Mouse (Mus musculus) thymus, adult 18-20 months (tissue): Measurements from ENCODE around the gene Hoxa7.

ENCODE experiments used
- DNase-seq, 2 experiments: peaks; one replicate each; pipeline ENCODE4 v3.0.0; 2022; ENCODE audit warnings: mixed read lengths in 2 of 2

Hoxa7 gene

GRCm38 (mm10) chr6:52237346-52238154 lies 15.9 kb upstream of the Hoxa7 start:
- no peak for DNase-seq

DNA sequence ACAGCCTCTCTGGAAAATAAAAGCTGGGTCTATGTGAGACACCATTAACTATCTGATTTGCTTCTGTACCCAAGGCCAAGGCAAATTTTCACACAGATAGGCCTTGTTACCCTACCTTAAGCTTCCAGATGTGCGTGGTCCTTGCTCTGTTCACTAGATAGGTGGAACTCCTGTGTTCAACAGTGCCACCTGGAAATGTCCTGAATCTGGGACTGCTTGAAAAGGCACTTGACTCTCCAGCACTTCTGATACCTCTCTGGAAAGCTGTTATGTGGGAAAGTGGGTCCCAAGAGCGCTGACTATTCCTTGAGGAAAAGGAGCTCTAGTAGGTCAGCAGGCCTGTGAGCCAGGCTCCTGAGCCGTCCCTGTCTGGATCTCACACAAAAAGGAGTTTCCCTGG lies 15.2 kb upstream of the Hoxa7 start:
- DNase-seq = no peak

DNA sequence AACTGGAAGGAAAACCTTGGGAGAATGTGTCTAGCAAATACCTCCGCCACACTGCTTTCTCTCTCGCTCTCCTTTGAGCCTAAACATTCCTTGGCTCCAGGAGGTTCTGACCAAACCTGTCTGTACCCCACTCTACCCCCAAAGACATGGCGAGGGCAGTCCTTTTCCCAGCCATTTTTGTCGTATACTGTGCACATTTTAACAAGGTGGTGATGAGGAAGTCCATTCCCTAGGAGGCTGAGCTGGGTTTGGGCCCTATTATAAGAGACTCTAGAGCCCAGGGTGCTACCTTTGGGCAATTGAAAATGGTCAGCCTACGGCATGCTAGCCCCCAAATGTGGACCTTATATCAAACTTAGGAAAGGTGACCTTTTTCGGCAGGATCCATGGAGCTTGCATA lies 14.2 kb upstream of the Hoxa7 start:
- DNase-seq = no peak

GRCm38 (mm10) chr6:52235267-52235666 lies 13.6 kb upstream of the Hoxa7 start:
- no peak for DNase-seq

- no peak for DNase-seq
Measured at GRCm38 (mm10) chr6:52234428-52235140, 12.9 kb upstream of the Hoxa7 start.

DNA sequence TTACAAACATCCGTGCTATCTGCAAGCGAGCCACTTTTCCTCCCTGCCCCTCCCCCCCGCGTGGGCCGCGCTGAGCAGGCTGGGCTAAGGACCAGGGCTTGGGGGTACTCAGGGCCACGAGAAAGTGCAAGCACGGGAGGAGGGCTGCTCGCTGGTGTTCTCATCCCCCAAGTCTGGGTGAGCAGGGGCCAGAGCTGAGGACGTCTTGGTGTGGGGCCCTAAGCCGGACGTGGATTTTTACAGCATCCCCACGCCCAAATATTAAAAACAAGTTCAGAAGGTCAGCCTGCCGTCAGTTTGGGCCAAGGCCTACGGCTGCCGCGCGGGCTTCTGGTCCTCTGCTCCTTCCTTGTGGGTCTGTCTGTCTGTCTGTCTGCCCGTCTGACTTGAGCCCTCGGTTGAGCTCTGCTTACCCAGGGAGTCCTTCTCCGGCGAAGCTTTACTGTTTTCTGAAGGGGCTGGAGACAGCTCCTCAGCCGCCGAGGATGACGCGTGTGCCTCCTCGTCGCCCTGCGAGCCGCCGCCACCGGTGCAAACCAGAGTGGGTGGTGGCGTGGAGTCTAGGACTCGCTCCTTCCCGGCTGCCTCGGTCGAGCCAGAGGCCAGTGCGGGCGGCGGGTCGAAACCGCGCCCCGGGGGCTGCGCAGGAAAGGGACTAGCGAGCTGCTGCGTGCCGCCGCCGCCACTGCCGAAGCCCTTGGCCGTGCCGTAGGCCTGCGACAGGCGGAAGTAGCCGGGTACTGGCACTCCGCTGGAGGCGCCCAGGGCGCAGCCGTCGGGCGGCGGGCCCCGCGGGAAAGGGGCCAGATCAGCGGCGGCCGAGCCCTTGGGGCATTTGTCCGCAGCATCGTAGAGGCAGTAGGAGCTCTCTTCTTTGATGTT lies 12.1 kb upstream of the Hoxa7 start:
- no peak for DNase-seq

DNA sequence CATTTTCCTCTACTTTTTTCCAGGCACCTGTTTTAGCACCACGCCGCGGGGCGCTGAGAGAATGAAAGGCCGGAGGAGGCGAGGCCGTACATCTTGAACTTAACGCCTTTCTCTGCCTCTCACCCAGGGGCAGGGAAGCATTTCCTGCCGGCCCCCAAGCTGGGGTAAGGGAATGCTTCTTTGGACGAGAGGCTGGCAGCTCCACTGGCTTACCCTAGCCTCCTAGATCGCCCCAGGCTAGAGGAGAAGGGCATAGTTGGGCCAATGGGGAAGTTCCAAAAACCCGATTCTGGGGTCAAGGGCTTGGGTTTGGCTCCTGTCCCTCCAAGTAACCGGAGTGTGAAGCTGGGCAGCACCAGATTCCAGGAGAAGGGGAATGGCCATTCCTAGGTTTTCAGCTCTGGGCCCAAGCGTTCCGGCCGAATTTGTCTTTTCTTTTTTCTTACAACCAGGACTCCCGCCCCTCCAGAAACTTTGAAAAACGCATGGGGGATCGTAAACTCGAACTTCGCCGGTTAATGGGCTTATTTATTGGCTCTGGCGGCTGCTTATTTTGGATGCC lies 11.4 kb upstream of the Hoxa7 start:
- DNase-seq = no peak

DNA sequence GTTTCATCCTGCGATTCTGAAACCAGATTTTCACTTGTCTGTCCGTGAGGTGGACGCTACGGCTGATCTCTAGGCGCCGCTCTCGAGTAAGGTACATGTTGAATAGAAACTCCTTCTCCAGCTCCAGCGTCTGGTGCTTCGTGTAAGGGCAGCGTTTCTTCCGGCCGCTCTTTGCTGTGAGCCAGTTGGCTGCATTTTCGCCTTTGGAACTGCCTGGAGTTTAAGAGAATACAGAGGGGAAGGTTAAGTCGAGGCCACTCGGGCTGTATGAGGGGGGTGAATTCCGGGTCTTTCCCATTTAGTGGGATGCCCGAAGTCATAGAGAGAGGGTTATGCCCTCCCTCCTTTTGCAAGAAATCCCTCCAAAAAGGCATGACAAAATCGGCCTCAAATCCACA lies 10.9 kb upstream of the Hoxa7 start:
- DNase-seq = no peak

DNA sequence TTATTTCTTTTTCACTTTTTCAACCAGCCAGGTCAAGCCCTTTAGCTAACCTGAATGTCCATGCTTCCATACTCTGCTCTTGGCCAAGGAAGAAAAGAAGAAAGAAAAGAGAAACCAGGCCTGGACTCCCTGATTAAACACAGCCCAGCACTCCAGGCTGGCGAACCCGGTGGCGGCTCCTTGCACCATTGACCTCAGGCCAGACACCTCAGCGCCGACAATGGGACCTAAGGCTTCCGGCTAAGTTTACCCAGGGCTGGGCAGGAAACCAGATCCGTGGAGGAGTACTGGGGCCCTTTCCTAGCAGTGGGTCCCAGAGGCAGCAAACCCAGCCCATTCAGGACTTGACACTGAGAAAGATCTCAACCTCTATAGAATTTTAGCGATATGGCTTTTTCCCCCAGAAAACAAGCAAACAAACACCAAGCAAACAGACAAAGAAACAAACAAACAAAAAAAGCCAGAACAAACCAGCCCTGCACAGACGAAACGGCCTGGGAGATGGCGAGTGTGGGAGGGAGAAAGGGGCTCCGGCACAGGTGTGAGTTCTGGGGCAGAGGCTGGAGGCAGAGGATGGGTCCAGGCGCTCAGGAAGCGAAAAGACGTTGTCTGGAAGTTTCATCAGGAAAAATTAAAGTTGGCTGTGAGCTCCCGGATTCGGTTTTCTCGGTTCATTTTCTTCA lies 10.4 kb upstream of the Hoxa7 start:
- no peak for DNase-seq

DNA sequence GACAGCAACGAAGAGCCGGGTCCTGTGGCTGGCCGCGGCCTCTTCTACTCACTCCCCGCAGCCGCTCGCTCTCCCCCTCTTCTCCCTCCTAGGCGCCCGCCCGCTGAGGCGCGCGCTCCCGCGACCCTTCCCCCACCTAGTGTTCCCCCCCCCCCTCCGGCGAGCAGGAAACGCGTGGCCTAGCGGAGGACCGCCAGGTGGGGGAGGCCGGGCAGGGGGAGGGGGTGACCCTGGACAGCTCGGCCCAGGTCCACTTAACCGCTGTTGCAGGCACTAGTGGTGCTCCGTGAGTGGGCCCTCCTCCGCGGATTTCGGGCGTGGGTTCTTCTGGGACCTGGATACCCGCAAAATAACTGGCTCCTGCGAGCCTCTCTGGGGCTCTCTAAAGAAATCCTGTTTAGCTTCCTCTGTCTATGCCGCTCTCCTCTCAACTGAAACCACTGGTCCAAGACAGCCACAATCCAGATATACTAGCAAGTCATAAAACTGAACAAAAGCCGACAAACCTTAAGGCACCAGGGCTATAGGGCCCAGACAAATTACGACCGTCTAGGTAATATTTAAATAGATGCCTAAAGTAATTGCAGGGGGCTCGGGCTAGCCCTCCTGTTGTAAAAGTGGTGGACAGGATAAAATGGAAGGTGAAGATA lies 9.0 kb upstream of the Hoxa7 start, which contains the start of gene Hoxa9:
Hoxa9 (minus strand) TSS at position 574 of the 650 bp plus-strand sequence.
- DNase-seq = no peak

DNA sequence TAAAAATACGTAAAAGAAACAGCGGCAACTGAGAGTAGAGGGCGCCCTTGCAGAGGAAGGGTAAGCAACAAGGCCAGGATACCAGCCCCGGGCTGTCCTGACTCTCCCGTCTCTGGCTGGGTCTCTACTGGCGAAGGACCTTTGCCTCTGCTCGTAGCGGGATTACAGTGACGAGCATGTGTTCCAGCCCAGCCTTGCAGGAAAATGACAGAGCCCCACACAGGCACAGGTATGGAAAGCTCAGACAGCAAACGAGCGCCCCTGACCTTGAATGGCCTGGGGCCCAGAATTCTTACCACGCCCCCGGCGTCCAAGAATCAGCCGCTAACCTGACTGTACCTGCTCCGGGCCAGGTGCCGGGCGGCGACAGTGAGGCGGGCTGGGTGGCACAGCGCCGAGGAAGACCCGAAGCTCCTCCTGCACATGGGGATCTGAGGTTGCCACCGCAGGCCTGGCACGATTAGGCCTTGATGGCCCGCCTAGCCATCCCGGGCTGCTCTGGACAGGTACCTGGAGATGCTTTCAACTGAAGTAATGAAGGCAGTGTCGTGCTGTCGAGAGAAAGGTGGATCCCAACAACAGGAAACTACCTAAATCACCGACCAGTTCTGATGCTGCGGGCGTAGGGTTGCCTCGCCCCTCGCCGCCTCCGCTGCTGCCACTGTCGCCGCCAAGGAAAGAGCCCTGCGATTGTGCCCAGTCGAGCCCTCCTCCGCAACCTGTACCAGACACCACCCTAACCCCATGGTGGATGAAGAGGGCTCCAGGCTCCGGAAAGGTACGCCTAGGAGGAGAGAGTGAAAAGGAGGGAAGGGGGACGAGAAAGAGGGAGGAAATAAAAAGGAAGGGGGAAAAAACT lies 8.1 kb upstream of the Hoxa7 start:
- no peak for DNase-seq

DNA sequence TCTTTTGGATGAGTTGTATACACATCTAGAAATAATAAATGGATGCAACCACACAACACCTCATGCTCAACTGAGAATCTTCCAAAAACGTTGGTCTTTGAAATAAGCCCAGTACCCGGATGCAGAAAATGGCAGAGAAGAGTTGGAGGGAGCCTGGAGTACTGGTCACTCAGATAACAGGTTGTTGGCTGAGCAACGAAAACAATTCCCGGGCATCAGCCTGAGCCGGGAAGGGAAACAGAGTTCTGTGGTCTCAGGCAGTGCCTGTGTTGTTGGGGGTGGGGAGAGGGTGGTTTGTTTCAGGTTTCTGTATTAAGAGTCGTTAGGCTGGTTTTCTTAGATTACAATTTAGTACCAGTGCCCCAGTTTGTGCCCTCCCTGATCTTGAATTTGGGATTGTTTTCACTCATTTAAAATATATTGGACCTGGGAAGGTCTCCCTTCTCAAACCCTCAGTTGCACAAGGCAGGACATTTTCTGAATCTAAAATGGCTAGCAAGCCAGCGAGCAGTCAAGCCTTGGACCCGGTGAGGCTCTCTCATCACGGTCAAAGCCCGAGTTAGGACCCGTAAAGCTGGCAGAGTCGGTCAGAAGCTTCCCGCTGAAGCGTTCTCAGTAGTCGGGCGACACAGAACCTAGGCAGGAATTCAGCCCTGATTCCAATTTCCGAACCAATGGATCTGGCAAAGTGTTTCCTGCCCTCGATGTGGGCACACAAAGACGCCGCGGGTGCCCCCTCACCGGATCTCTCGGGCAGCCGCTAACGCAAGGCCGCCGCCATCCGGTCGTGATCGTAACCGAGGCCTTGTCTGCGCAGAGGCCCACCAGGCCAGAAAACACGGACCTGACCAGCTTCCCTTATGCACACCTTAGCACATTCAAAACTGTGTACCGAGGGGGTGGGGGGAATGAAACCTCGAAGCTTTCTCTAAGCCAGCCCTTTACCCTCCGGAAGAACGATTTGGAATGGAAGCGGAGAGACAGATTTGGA lies 7.1 kb upstream of the Hoxa7 start:
- no peak for DNase-seq

GRCm38 (mm10) chr6:52227470-52228222 lies 6.0 kb upstream of the Hoxa7 start:
- DNase-seq = no peak

- peak in 1 of 2 experiments; percentile 1 for DNase-seq
Measured at GRCm38 (mm10) chr6:52226569-52227257, 5.1 kb upstream of the Hoxa7 start.

GRCm38 (mm10) chr6:52225612-52226568 lies 4.2 kb upstream of the Hoxa7 start:
- no peak for DNase-seq

GRCm38 (mm10) chr6:52224895-52225611 lies 3.4 kb upstream of the Hoxa7 start:
- no peak for DNase-seq
